Mouse (Mus musculus) ES-E14 (cell line): ENCODE data around the gene Gp1bb.

Experiments used
- CHD2 ChIP-seq: IDR thresholded peaks from 2 replicates; pipeline ENCODE4 v1.6.1; 2014; ENCODE audit warnings: mild to moderate bottlenecking, low read depth, low read length, inconsistent platforms
- MAFK ChIP-seq: IDR thresholded peaks from 2 replicates; pipeline ENCODE4 v1.6.1; 2014; ENCODE audit warnings: mild to moderate bottlenecking, low read depth, low read length, inconsistent platforms; ENCODE audit not compliant: insufficient read depth
- ZC3H11A ChIP-seq: IDR thresholded peaks from 2 replicates; pipeline ENCODE4 v1.6.1; 2012; ENCODE audit warnings: low read depth, mild to moderate bottlenecking, inconsistent platforms, low read length, borderline replicate concordance
- ZNF384 ChIP-seq: IDR thresholded peaks from 2 replicates; pipeline ENCODE4 v1.6.1; 2012; ENCODE audit warnings: low read depth, low read length, inconsistent platforms

DNA sequence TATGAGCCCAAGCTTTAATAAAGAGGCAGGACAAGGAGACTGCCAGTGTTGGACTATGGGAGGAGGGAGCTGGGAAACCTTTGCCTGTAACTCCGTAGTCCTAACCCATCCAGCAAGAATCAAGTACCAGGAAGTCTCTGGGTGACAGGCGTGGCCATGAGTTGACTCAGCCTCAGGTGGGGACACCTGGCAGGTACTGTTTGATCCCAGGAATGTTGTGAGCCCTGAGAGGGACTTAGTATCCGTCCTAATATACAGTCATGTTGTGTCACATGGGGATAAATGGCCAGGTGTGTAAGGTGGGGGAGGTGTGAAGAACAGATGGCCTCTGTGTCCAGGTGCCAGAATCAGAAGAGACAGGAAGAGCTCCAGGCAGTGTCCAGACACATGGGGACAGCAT lies 26.9 kb upstream of the Gp1bb start:
- no peak for TF ChIP-seq MAFK
- TF ChIP-seq ZNF384: no peak
- no peak for TF ChIP-seq CHD2
- no peak for TF ChIP-seq ZC3H11A
